Mouse (Mus musculus): ENCODE data around the gene Aarsd1.
"Not testable (repeated sequence)": the region's sequence is repeated elsewhere in the genome, so short reads cannot be mapped to it uniquely, and the experiment has no call there.

Gene Aarsd1

GRCm38 (mm10) chr11:101378926-101379325 lies 38.5 kb downstream of the Aarsd1 start:
- peak in 1 of 2 experiments; percentile 40 for DNase-seq (ENCODE audit: low spot score in 2 of 2)

- DNase-seq (ENCODE audit: low spot score in 2 of 2), result not testable (repeated sequence)
Observed at GRCm38 (mm10) chr11:101378196-101378595, 39.2 kb downstream of the Aarsd1 start.

GRCm38 (mm10) chr11:101374421-101374938 lies 42.9 kb downstream of the Aarsd1 start:
- no peak for DNase-seq (ENCODE audit: low spot score in 2 of 2)

- DNase-seq (ENCODE audit: low spot score in 2 of 2), result no peak
Observed at GRCm38 (mm10) chr11:101370141-101370540, 47.3 kb downstream of the Aarsd1 start.

- no peak for DNase-seq (ENCODE audit: low spot score in 2 of 2)
Observed at GRCm38 (mm10) chr11:101367326-101367935, 50.0 kb downstream of the Aarsd1 start, which contains the start of gene G6pc. Gene G6pc, plus strand, starts transcription at chr11:101367561.

- no peak for DNase-seq (ENCODE audit: low spot score in 2 of 2)
Observed at GRCm38 (mm10) chr11:101364531-101364931, 52.9 kb downstream of the Aarsd1 start.

- DNase-seq (ENCODE audit: low spot score in 2 of 2), result no peak
Observed at GRCm38 (mm10) chr11:101360651-101361113, 56.7 kb downstream of the Aarsd1 start.

GRCm38 (mm10) chr11:101359776-101360175 lies 57.6 kb downstream of the Aarsd1 start:
- DNase-seq (ENCODE audit: low spot score in 2 of 2), result no peak

- DNase-seq (ENCODE audit: low spot score in 2 of 2), result no peak
Observed at GRCm38 (mm10) chr11:101357505-101358182, 59.8 kb downstream of the Aarsd1 start.

Measured in urinary bladder, postnatal 36 days (tissue).